Mouse (Mus musculus) small intestine, adult 2 months (tissue): ENCODE measurements around the gene Acot2.

Experiments
- CTCF ChIP-seq: fragments of 200-500 bp; IDR thresholded peaks from 2 replicates; pipeline ENCODE4 v1.5.1; 2012; ENCODE audit warnings: low read depth, mild to moderate bottlenecking, control low read depth, inconsistent platforms, low read length, moderate library complexity, mixed read lengths; ENCODE audit not compliant: insufficient replicate concordance, insufficient read length; ENCODE audit errors: extremely low read depth
- POLR2A ChIP-seq: fragments of 200-500 bp; IDR thresholded peaks from 2 replicates; pipeline ENCODE4 v1.6.1; 2012; ENCODE audit warnings: low read depth, mild to moderate bottlenecking, control low read depth, inconsistent platforms, low read length, moderate library complexity

DNA sequence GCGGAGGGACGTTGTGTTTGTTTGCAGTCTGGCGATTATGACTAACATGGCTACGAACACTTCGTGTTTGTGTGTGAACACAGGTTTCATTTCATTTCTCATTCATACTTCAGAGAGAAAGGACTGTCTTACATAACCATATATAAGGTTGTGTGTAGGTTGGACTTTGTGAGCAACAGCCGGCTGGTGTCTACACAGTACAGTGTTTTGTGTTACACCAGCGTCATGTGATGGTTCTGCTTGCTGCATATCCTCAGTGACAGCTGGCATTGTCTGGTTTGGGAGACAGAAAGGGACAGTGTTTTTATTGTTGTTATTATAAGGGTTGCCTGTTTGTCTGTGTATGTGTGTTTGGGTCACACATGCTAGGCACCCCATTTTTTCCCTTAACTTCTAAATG, 26.0 kb downstream of the Acot2 start:
- TF ChIP-seq CTCF (no peak), POLR2A (no peak)
